Mouse (Mus musculus) Patski (cell line): ENCODE data around the gene Perp. TPM values are rescaled to one million over a fixed set of nuclear protein-coding genes. Genes with fewer than 3 reads are reported as not detected.
A peak's percentile ranks its signal among the peaks of the same experiment; 100 is the strongest.

Source experiments
- ATAC-seq: fragments of 100-300 bp; one replicate; pipeline ENCODE4 v1.8.0; 2021
- CTCF ChIA-PET: fragments of 350-600 bp; sonication (Branson Sonifier 250); formaldehyde crosslinking; loops from one replicate; lab custom pipeline; 2022; ENCODE audit warnings: inconsistent platforms; lab: Charles Lee
- POLR2A ChIA-PET: fragments of 350-600 bp; sonication (Branson Sonifier 250); formaldehyde crosslinking; loops from one replicate; lab custom pipeline; 2022; ENCODE audit warnings: antibody characterized with exemption, inconsistent platforms; lab: Charles Lee
- DNase-seq: peaks from one replicate; pipeline ENCODE4 v3.0.0-alpha.2; 2011; ENCODE audit warnings: low read depth, low spot score
- H3K27me3 ChIP-seq: fragments of 371-371 bp; one replicate; pipeline ENCODE4 v1.5.1; 2021
- CTCF ChIP-seq: fragments of 100-300 bp; IDR thresholded peaks from one replicate; pipeline ENCODE4 v1.5.1; 2021
- in situ Hi-C: fragments of 300-500 bp; cut with MboI; formaldehyde crosslinking; loops from 3 replicates; pipeline ENCODE4 v1.11.1; 2018; ENCODE audit warnings: low pct_unique_long_range_greater_than_20kb, mixed read lengths
- polyA plus RNA-seq: library from polyadenylated mRNA; unstranded; gene quantifications from one replicate; pipeline ENCODE4 v1.2.3, GENCODE M21; 2021

The Perp gene
- polyA plus RNA-seq, 1 experiment from 2014 or later, result 108 TPM

- no peak for ATAC-seq
- in situ Hi-C loops, result no loop called here
- POLR2A ChIA-PET, result interaction anchor here (0.8 kb wide), 1 partner anchor 94 kb away, joined by 4 read pairs; no protein-coding TSS in a partner anchor
- CTCF ChIA-PET, result interaction anchor here (1.4 to 2.0 kb wide), 3 partner anchors 9 to 43 kb away, joined by 3 to 11 read pairs (median 5); no protein-coding TSS in a partner anchor
- no peak for TF ChIP-seq CTCF
- H3K27me3 ChIP-seq, result no peaks in the 10 kb centered on the region
- no peak for DNase-seq
Measured at GRCm38 (mm10) chr10:18860831-18861230, 16.0 kb downstream of the Perp start.

- ATAC-seq, result no peak
- DNase-seq, result no peak
- H3K27me3 ChIP-seq, result no peaks in the 10 kb centered on the region
- CTCF ChIA-PET, result no interaction called here
- in situ Hi-C loops, result no loop called here
- no peak for TF ChIP-seq CTCF
- POLR2A ChIA-PET, result interaction anchor here (0.8 kb wide), 1 partner anchor 95 kb away, joined by 4 read pairs; no protein-coding TSS in a partner anchor
Measured at GRCm38 (mm10) chr10:18861418-18861817, 16.6 kb downstream of the Perp start.

- in situ Hi-C loops, result no loop called here
- ATAC-seq, result peak; percentile 85
- POLR2A ChIA-PET, result no interaction called here
- DNase-seq, result peak; percentile 85
- CTCF ChIA-PET, result interaction anchor here (1.2 to 1.7 kb wide), 3 partner anchors 12 to 31 kb away, joined by 4 to 5 read pairs (median 5); no protein-coding TSS in a partner anchor
- no peak for TF ChIP-seq CTCF
- no peaks in the 10 kb centered on the region for H3K27me3 ChIP-seq
Measured at GRCm38 (mm10) chr10:18863332-18863731, 18.5 kb downstream of the Perp start.

- ChIA-PET CTCF (interaction anchor here (0.8 to 1.7 kb wide), 5 partner anchors 11 to 27 kb away, joined by 3 to 5 read pairs (median 3); no protein-coding TSS in a partner anchor), POLR2A (interaction anchor here (1.3 kb wide), 1 partner anchor 19 kb away, joined by 3 read pairs; no protein-coding TSS in a partner anchor)
- DNase-seq, result no peak
- ATAC-seq, result peak; percentile 12
- in situ Hi-C loops, result no loop called here
- H3K27me3 ChIP-seq, result no peaks in the 10 kb centered on the region
- no peak for TF ChIP-seq CTCF
Measured at GRCm38 (mm10) chr10:18864753-18865152, 19.9 kb downstream of the Perp start.

GRCm38 (mm10) chr10:18870990-18871389 lies 26.2 kb downstream of the Perp start:
- DNase-seq, result no peak
- in situ Hi-C loops, result no loop called here
- ATAC-seq, result no peak
- TF ChIP-seq CTCF, result no peak
- no peaks in the 10 kb centered on the region for H3K27me3 ChIP-seq
- ChIA-PET POLR2A (no interaction called here), CTCF (no interaction called here)

- DNase-seq, result no peak
- POLR2A ChIA-PET, result no interaction called here
- in situ Hi-C loops, result no loop called here
Measured at GRCm38 (mm10) chr10:18876211-18876610, 31.4 kb downstream of the Perp start.

GRCm38 (mm10) chr10:18878111-18878510 lies 33.3 kb downstream of the Perp start:
- no peak for DNase-seq
- in situ Hi-C loops, result no loop called here
- no peaks in the 10 kb centered on the region for H3K27me3 ChIP-seq
- no peak for ATAC-seq
- POLR2A ChIA-PET, result no interaction called here
- no peak for TF ChIP-seq CTCF
- CTCF ChIA-PET, result no interaction called here

More at GRCm38 (mm10) chr10:18876211-18876610, 31.4 kb downstream of the Perp start:
- H3K27me3 ChIP-seq, result no peaks in the 10 kb centered on the region
- ATAC-seq, result no peak
- TF ChIP-seq CTCF, result no peak
- CTCF ChIA-PET, result interaction anchor here (1.2 to 2.0 kb wide), 6 partner anchors 10 to 55 kb away, joined by 3 to 8 read pairs (median 6); no protein-coding TSS in a partner anchor

GRCm38 (mm10) chr10:18879160-18879559 lies 34.3 kb downstream of the Perp start:
- no peak for ATAC-seq
- in situ Hi-C loops, result no loop called here
- no peak for TF ChIP-seq CTCF
- POLR2A ChIA-PET, result no interaction called here
- CTCF ChIA-PET, result no interaction called here
- no peaks in the 10 kb centered on the region for H3K27me3 ChIP-seq
- DNase-seq, result no peak

- DNase-seq (no peak), ATAC-seq (no peak)
- POLR2A ChIA-PET, result no interaction called here
- no peak for TF ChIP-seq CTCF
- in situ Hi-C loops, result no loop called here
- no peaks in the 10 kb centered on the region for H3K27me3 ChIP-seq
- CTCF ChIA-PET, result no interaction called here
Measured at GRCm38 (mm10) chr10:18879690-18880089, 34.9 kb downstream of the Perp start.

GRCm38 (mm10) chr10:18882190-18882589 lies 37.4 kb downstream of the Perp start:
- CTCF ChIA-PET, result interaction anchor here (1.2 to 1.7 kb wide), 3 partner anchors 10 to 41 kb away, joined by 3 to 5 read pairs (median 3); no protein-coding TSS in a partner anchor
- ATAC-seq, result no peak
- no peak for DNase-seq
- no peak for TF ChIP-seq CTCF
- no peaks in the 10 kb centered on the region for H3K27me3 ChIP-seq
- in situ Hi-C loops, result no loop called here
- POLR2A ChIA-PET, result interaction anchor here (0.6 kb wide), 1 partner anchor 190 kb away, joined by 3 read pairs; no protein-coding TSS in a partner anchor

GRCm38 (mm10) chr10:18886918-18887625 lies 42.3 kb downstream of the Perp start:
- POLR2A ChIA-PET, result no interaction called here
- no peaks in the 10 kb centered on the region for H3K27me3 ChIP-seq
- no peak for TF ChIP-seq CTCF
- DNase-seq, result no peak
- in situ Hi-C loops, result no loop called here
- ATAC-seq, result no peak
- CTCF ChIA-PET, result interaction anchor here (0.8 to 2.0 kb wide), 2 partner anchors 12 to 21 kb away, joined by 3 to 6 read pairs; no protein-coding TSS in a partner anchor
